Mouse (Mus musculus): ENCODE measurements at regions not wholly inside any gene's neighbourhood (a gene's known extent, or its start where the extent isn't known, plus 50 kb on each side); places are given as distances from the start of the nearest gene placed in this dataset.

DNA sequence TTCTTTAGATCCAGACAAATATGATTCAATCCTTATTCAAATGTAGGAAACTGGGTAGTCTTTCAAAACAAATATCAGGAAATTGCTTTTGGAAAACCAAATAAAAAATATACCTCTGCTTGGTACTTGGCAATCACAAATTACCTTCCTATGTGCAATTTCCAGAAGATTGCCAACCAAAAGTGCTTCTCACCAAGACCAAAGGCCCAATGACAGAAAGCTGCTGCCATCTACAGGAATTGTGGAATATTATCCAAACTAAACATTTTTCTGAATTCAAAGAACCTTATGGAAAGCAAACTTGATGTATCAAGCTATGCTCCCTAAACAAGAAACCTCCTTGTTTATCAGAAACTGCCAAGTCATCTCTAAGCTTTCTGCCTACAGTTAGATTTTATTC is 169.1 kb upstream of the Hsf2 start:
- TF ChIP-seq CTCF (IDR thresholded peaks at IDR 0.05; ENCODE audit: low read depth) (peak; percentile 58), EP300 (IDR thresholded peaks at IDR 0.05; ENCODE audit: low read depth) (no peak)
